Mouse (Mus musculus): ENCODE measurements around the gene Trim47. TPM values are rescaled to one million over a fixed set of nuclear protein-coding genes. Genes with fewer than 3 reads are reported as not detected.
"Not testable (repeated sequence)": the region's sequence is repeated elsewhere in the genome, so short reads cannot be mapped to it uniquely, and the experiment has no call there.

Gene Trim47
- total RNA-seq, 2 experiments from 2014 or later: 1.3 to 1.9 TPM

GRCm38 (mm10) chr11:116138468-116139138 lies 11.6 kb upstream of the Trim47 start, which contains the start of gene Mrpl38:
Gene Mrpl38 (minus strand): TSS chr11:116138868.
- peak; percentile 93 for ATAC-seq (replicated peaks; ENCODE audit: poor library complexity)

GRCm38 (mm10) chr11:116138096-116138467 lies 11.1 kb upstream of the Trim47 start:
- no peak for ATAC-seq (replicated peaks; ENCODE audit: poor library complexity)

- ATAC-seq (replicated peaks; ENCODE audit: poor library complexity): no peak
These were observed 7.2 kb upstream of the Trim47 start for GRCm38 (mm10) chr11:116134171-116134570.

GRCm38 (mm10) chr11:116133497-116133896 lies 6.5 kb upstream of the Trim47 start:
- ATAC-seq (replicated peaks; ENCODE audit: poor library complexity): no peak

GRCm38 (mm10) chr11:116132366-116133333 lies 5.6 kb upstream of the Trim47 start:
- ATAC-seq (replicated peaks; ENCODE audit: poor library complexity): no peak

GRCm38 (mm10) chr11:116131349-116132170 lies 4.5 kb upstream of the Trim47 start:
- no peak for ATAC-seq (replicated peaks; ENCODE audit: poor library complexity)

- ATAC-seq (replicated peaks; ENCODE audit: poor library complexity): peak; percentile 78
These were observed 3.6 kb upstream of the Trim47 start, which contains the start of gene Trim65 for GRCm38 (mm10) chr11:116130488-116131205. Gene Trim65 (minus strand): TSS chr11:116131128.

GRCm38 (mm10) chr11:116129993-116130487 lies 3.0 kb upstream of the Trim47 start:
- ATAC-seq (replicated peaks; ENCODE audit: poor library complexity): peak; percentile 43

GRCm38 (mm10) chr11:116129091-116129790 lies 2.2 kb upstream of the Trim47 start:
- ATAC-seq (replicated peaks; ENCODE audit: poor library complexity): no peak

- no peak for ATAC-seq (replicated peaks; ENCODE audit: poor library complexity)
These were observed 976 bp upstream of the Trim47 start for GRCm38 (mm10) chr11:116127986-116128385.

GRCm38 (mm10) chr11:116126261-116126660 lies 749 bp downstream of the Trim47 start:
- no peak for ATAC-seq (replicated peaks; ENCODE audit: poor library complexity)

- not testable (repeated sequence) for ATAC-seq (replicated peaks; ENCODE audit: poor library complexity)
These were observed 5.2 kb downstream of the Trim47 start for GRCm38 (mm10) chr11:116121731-116122245.

GRCm38 (mm10) chr11:116117819-116118218 lies 9.2 kb downstream of the Trim47 start:
- ATAC-seq (replicated peaks; ENCODE audit: poor library complexity): 0 out of 2 replicates have a peak, but pooled peaks have one; percentile 48

- peak; percentile 91 for ATAC-seq (replicated peaks; ENCODE audit: poor library complexity)
These were observed 9.8 kb downstream of the Trim47 start for GRCm38 (mm10) chr11:116117241-116117640.

- no peak for ATAC-seq (replicated peaks; ENCODE audit: poor library complexity)
These were observed 15.3 kb downstream of the Trim47 start for GRCm38 (mm10) chr11:116111611-116112203.

GRCm38 (mm10) chr11:116111067-116111466 lies 15.9 kb downstream of the Trim47 start:
- ATAC-seq (replicated peaks; ENCODE audit: poor library complexity): no peak

GRCm38 (mm10) chr11:116110540-116110939 lies 16.5 kb downstream of the Trim47 start:
- ATAC-seq (replicated peaks; ENCODE audit: poor library complexity): peak; percentile 32

GRCm38 (mm10) chr11:116110131-116110530 lies 16.9 kb downstream of the Trim47 start:
- ATAC-seq (replicated peaks; ENCODE audit: poor library complexity): 0 out of 2 replicates have a peak, but pooled peaks have one; percentile 13

Data from megakaryocyte progenitor cell, adult 5-6 weeks (primary cell).